Mouse (Mus musculus) MEL (cell line): ENCODE data around the gene Rnpepl1. TPM values are rescaled to one million over a fixed set of nuclear protein-coding genes. Genes with fewer than 3 reads are reported as not detected.

ENCODE experiments used
- DNase-seq: peaks from one replicate; pipeline ENCODE4 v3.0.0; 2011; ENCODE audit warnings: low read depth, low spot score
- H3K27ac ChIP-seq: 2 replicates; pipeline ENCODE4 v1.5.1; 2012; ENCODE audit warnings: low read depth, mild to moderate bottlenecking, control low read depth, low read length, moderate library complexity; ENCODE audit not compliant: control insufficient read depth
- H3K27me3 ChIP-seq, 2 experiments: fragments of 150-350 bp in 1 of 2; sonication (generic) in 1 of 2; 2 replicates each; pipeline ENCODE4 v1.6.1; 2012; ENCODE audit warnings: low read length in 2 of 2, mild to moderate bottlenecking in 2 of 2, improper control_type of control experiment in 1 of 2, moderate library complexity in 1 of 2; ENCODE audit not compliant: insufficient read depth in 2 of 2, control insufficient read depth in 1 of 2
- H3K36me3 ChIP-seq, 2 experiments: 2 replicates each; pipeline ENCODE4 v1.6.1; 2012 to 2014; ENCODE audit warnings: low read length in 2 of 2, improper control_type of control experiment in 1 of 2, inconsistent platforms in 1 of 2, mild to moderate bottlenecking in 1 of 2; ENCODE audit not compliant: insufficient read depth in 2 of 2, control insufficient read depth in 1 of 2
- H3K4me1 ChIP-seq, 2 experiments: fragments of 150-350 bp in 1 of 2; sonication (generic) in 1 of 2; 2 replicates each; pipeline ENCODE4 v1.6.1; 2012; ENCODE audit warnings: low read length in 2 of 2, improper control_type of control experiment in 1 of 2, mild to moderate bottlenecking in 1 of 2; ENCODE audit not compliant: insufficient read depth in 2 of 2, control insufficient read depth in 1 of 2
- H3K4me3 ChIP-seq, 2 experiments: fragments of 150-350 bp in 1 of 2; sonication (generic) in 1 of 2; 2 replicates each; pipeline ENCODE4 v1.5.1; 2012; ENCODE audit warnings: low read depth in 2 of 2, low read length in 2 of 2, mild to moderate bottlenecking in 2 of 2, moderate library complexity in 2 of 2, control low read depth in 1 of 2, improper control_type of control experiment in 1 of 2; ENCODE audit not compliant: control insufficient read depth in 1 of 2, insufficient read depth in 1 of 2
- H3K79me2 ChIP-seq: 2 replicates; pipeline ENCODE4 v1.6.1; 2012; ENCODE audit warnings: mild to moderate bottlenecking, low read length, moderate library complexity; ENCODE audit not compliant: control insufficient read depth, poor library complexity, insufficient read depth
- H3K9ac ChIP-seq: 2 replicates; pipeline ENCODE4 v1.6.1; 2012; ENCODE audit warnings: low read depth, mild to moderate bottlenecking, control low read depth, low read length, moderate library complexity; ENCODE audit not compliant: control insufficient read depth, poor library complexity, severe bottlenecking
- H3K9me3 ChIP-seq: fragments of 150-350 bp; sonication (generic); replicated peaks from 2 replicates; pipeline ENCODE4 v1.6.1; 2012; ENCODE audit warnings: mild to moderate bottlenecking, low read length, improper control_type of control experiment, moderate library complexity; ENCODE audit not compliant: insufficient read depth
- BHLHE40 ChIP-seq: IDR thresholded peaks from 2 replicates; pipeline ENCODE4 v1.6.1; 2012; ENCODE audit warnings: low read depth, mild to moderate bottlenecking, inconsistent platforms, low read length, improper control_type of control experiment, borderline replicate concordance
- EP300 ChIP-seq, 2 experiments: IDR thresholded peaks; 2 replicates each; pipeline ENCODE4 v1.6.1; 2011; ENCODE audit warnings: improper control_type of control experiment in 2 of 2, low read length in 2 of 2, low read depth in 1 of 2, mild to moderate bottlenecking in 1 of 2
- GABPA ChIP-seq: IDR thresholded peaks from 2 replicates; pipeline ENCODE4 v1.6.1; 2012; ENCODE audit warnings: low read depth, mild to moderate bottlenecking, inconsistent platforms, low read length, improper control_type of control experiment, moderate library complexity
- GATA1 ChIP-seq: IDR thresholded peaks from 2 replicates; pipeline ENCODE4 v1.6.1; 2011; ENCODE audit warnings: low read depth, low read length, improper control_type of control experiment
- JUND ChIP-seq: IDR thresholded peaks from 2 replicates; pipeline ENCODE4 v1.6.1; 2011; ENCODE audit warnings: low read depth, mild to moderate bottlenecking, improper control_type of control experiment, low read length
- MAFK ChIP-seq: IDR thresholded peaks from 2 replicates; pipeline ENCODE4 v1.6.1; 2011; ENCODE audit warnings: low read depth, mild to moderate bottlenecking, low read length, improper control_type of control experiment, borderline replicate concordance
- MAX ChIP-seq: IDR thresholded peaks from 2 replicates; pipeline ENCODE4 v1.6.1; 2011; ENCODE audit warnings: low read length, improper control_type of control experiment
- MAZ ChIP-seq: IDR thresholded peaks from 2 replicates; pipeline ENCODE4 v1.6.1; 2012; ENCODE audit warnings: low read depth, mild to moderate bottlenecking, inconsistent platforms, low read length, improper control_type of control experiment
- MEF2A ChIP-seq: IDR thresholded peaks from 2 replicates; pipeline ENCODE4 v1.6.1; 2014; ENCODE audit warnings: low read depth, mild to moderate bottlenecking, inconsistent platforms, low read length, improper control_type of control experiment; ENCODE audit not compliant: poor library complexity, insufficient replicate concordance, severe bottlenecking; ENCODE audit errors: extremely low read depth
- MXI1 ChIP-seq: IDR thresholded peaks from 2 replicates; pipeline ENCODE4 v1.6.1; 2011; ENCODE audit warnings: mild to moderate bottlenecking, low read depth, low read length, improper control_type of control experiment
- NELFE ChIP-seq: IDR thresholded peaks from 2 replicates; pipeline ENCODE4 v1.6.1; 2011; ENCODE audit warnings: low read depth, low read length, improper control_type of control experiment
- NRF1 ChIP-seq: IDR thresholded peaks from 2 replicates; pipeline ENCODE4 v1.6.1; 2014; ENCODE audit warnings: low read depth, mild to moderate bottlenecking, inconsistent platforms, low read length, improper control_type of control experiment, moderate library complexity; ENCODE audit not compliant: poor library complexity, insufficient read depth, severe bottlenecking
- POLR2A ChIP-seq, 2 experiments: IDR thresholded peaks; 2 replicates each; pipeline ENCODE4 v1.6.1; 2011 to 2012; ENCODE audit warnings: low read length in 2 of 2, mild to moderate bottlenecking in 2 of 2, control low read depth in 1 of 2, improper control_type of control experiment in 1 of 2, low read depth in 1 of 2, moderate library complexity in 1 of 2; ENCODE audit not compliant: control insufficient read depth in 1 of 2, insufficient read depth in 1 of 2, poor library complexity in 1 of 2
- POLR2AphosphoS2 ChIP-seq: IDR thresholded peaks from 2 replicates; pipeline ENCODE4 v1.6.1; 2011; ENCODE audit warnings: low read length, improper control_type of control experiment
- POLR2AphosphoS5 ChIP-seq: IDR thresholded peaks from 2 replicates; pipeline ENCODE4 v1.6.1; 2012; ENCODE audit warnings: low read depth, borderline replicate concordance, mild to moderate bottlenecking, inconsistent platforms, low read length, moderate library complexity, mixed read lengths
- SIN3A ChIP-seq: IDR thresholded peaks from 2 replicates; pipeline ENCODE4 v1.6.1; 2012; ENCODE audit warnings: low read length, improper control_type of control experiment, inconsistent platforms
- SMC3 ChIP-seq: IDR thresholded peaks from 2 replicates; pipeline ENCODE4 v1.6.1; 2011; ENCODE audit warnings: low read depth, low read length, improper control_type of control experiment
- TBP ChIP-seq: IDR thresholded peaks from 2 replicates; pipeline ENCODE4 v1.8.0; 2011; ENCODE audit warnings: low read depth, low read length, improper control_type of control experiment
- TCF12 ChIP-seq: IDR thresholded peaks from 2 replicates; pipeline ENCODE4 v1.6.1; 2014; ENCODE audit warnings: low read depth, mild to moderate bottlenecking, inconsistent platforms, low read length, improper control_type of control experiment, moderate library complexity
- UBTF ChIP-seq: IDR thresholded peaks from 2 replicates; pipeline ENCODE4 v1.6.1; 2012; ENCODE audit warnings: low read depth, mild to moderate bottlenecking, inconsistent platforms, low read length, improper control_type of control experiment, moderate library complexity, borderline replicate concordance; ENCODE audit not compliant: insufficient read depth
- USF1 ChIP-seq: IDR thresholded peaks from 2 replicates; pipeline ENCODE4 v1.6.1; 2014; ENCODE audit warnings: low read depth, mild to moderate bottlenecking, inconsistent platforms, low read length, improper control_type of control experiment, moderate library complexity
- USF2 ChIP-seq, 2 experiments: IDR thresholded peaks; 2 replicates each; pipeline ENCODE4 v1.6.1; 2011 to 2012; ENCODE audit warnings: improper control_type of control experiment in 2 of 2, low read length in 2 of 2, borderline replicate concordance in 1 of 2, inconsistent platforms in 1 of 2, low read depth in 1 of 2, mild to moderate bottlenecking in 1 of 2; ENCODE audit not compliant: insufficient read depth in 1 of 2
- ZKSCAN1 ChIP-seq: IDR thresholded peaks from 2 replicates; pipeline ENCODE4 v1.6.1; 2012; ENCODE audit warnings: low read depth, mild to moderate bottlenecking, inconsistent platforms, low read length, improper control_type of control experiment, moderate library complexity
- ZNF384 ChIP-seq: IDR thresholded peaks from 2 replicates; pipeline ENCODE4 v1.6.1; 2012; ENCODE audit warnings: low read depth, mild to moderate bottlenecking, inconsistent platforms, low read length, improper control_type of control experiment
- polyA plus RNA-seq, 2 experiments: library from polyadenylated mRNA; stranded (reverse) in 1 of 2; unstranded in 1 of 2; fragments of >175 nt in 1 of 2; fragments of >200 nt in 1 of 2; gene quantifications; 2 replicates each; pipeline versions ENCODE4 v1.2.1 to v1.2.4; 2012; ENCODE audit warnings: low replicate concordance in 2 of 2, low read depth in 1 of 2; ENCODE audit not compliant: insufficient read length in 2 of 2, insufficient read depth in 1 of 2, missing spikeins in 1 of 2
- total RNA-seq: library from RNA; depleted of rRNA; stranded (reverse); fragments of 300-350 nt; gene quantifications from 2 replicates; pipeline ENCODE4 v1.2.3, GENCODE M21; 2012

Rnpepl1 gene
- total and polyA plus RNA-seq, 3 experiments = 31.1 to 91.0 TPM; not detected in 1

DNA sequence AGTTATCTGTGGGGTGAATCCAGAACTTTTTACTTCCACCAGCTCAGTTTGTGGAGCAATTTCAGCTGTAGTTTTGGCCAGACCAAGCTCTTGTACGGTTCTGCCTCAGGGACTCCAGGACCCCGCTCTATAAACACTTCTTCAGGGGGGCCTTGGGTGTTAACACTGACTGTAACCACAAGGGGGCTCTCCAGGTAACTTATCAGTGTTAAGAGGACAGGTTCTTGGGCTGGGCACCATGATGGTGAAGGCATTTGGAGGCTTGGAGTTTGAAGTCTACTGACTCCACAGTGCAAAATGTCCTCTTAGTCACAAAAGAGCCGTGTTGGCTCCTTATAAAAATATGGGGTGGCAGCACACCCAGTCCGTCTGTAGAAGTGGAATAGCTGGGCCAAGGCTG lies 1.5 kb upstream of the Rnpepl1 start (continued):
- TF ChIP-seq USF2 (IDR thresholded peaks at IDR 0.05; ENCODE audit: borderline replicate concordance in 1 of 2, insufficient read depth in 1 of 2, low read depth in 1 of 2, low read length in 2 of 2) = no peak
- peak; percentile 54 for TF ChIP-seq SMC3
- no peak for TF ChIP-seq EP300 (IDR thresholded peaks at IDR 0.05; ENCODE audit: low read depth in 1 of 2, low read length in 2 of 2)
- no peak for TF ChIP-seq GABPA
- peak; percentile 50; the same call in 1 of the 2 replicates for TF ChIP-seq MAZ
- TF ChIP-seq SIN3A = peak; percentile 48; the same call in 1 of the 2 replicates
- no peak for TF ChIP-seq TBP
- TF ChIP-seq BHLHE40 = no peak
- TF ChIP-seq POLR2AphosphoS2 = no peak
- TF ChIP-seq TCF12 = 0 out of 2 replicates have a peak, but pooled peaks have one; percentile 11
- no peak for TF ChIP-seq NRF1
- no peak for TF ChIP-seq JUND
- no peak for TF ChIP-seq UBTF
- TF ChIP-seq ZNF384 = no peak
- no peak for TF ChIP-seq MAFK
- TF ChIP-seq MAX = no peak
- TF ChIP-seq POLR2AphosphoS5 = no peak
- no peak for TF ChIP-seq ZKSCAN1
- TF ChIP-seq, all 39 proteins: peak for 10

DNA sequence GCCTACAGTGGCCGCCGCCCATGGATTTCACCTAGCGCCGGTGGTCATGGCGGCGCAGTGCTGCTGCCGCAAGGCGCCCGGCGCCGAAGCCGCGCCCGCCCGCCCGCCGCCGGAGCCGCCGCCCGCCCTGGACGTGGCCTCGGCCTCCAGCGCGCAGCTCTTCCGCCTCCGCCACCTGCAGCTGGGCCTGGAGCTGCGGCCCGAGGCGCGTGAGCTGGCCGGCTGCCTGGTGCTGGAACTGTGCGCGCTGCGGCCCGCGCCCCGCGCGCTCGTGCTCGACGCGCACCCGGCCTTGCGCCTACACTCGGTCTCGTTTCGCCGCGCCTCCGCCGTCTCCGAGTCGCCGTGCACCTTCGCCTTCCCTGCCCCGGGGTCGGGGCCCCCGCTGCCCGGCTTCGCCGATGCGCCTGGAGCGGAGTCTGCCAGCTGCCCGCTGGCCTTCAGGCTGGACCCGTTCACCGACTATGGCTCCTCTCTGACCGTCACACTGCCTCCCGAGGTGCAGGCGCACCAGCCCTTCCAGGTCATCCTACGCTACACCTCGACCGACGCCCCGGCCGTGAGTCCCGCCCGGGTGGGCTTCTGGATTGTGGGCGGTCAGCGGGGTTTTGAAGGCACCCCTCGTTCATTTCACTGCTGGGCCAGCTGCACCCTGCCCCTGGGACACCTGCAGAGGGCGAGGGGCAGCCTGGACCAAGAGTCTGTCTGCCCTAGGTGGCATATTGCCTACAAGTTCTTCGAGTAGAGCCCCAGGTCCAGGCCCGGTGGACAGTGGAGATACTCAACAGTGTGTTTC lies 540 bp downstream of the Rnpepl1 start:
- peak; percentile 69 for DNase-seq
- H3K27me3 ChIP-seq = no peaks in the 10 kb centered on the region
- peak overlapping the region; percentile 87 for H3K9ac ChIP-seq
- H3K4me3 ChIP-seq = peak overlapping the region; percentile 72 to 86
- peaks cover 13 to 40% of the 10 kb centered on the region in 2 experiments for H3K4me1 ChIP-seq
- no peaks in the 10 kb centered on the region for H3K9me3 ChIP-seq
- H3K79me2 ChIP-seq = peaks cover 31% of the 10 kb centered on the region
- peak overlapping the region; percentile 32 for H3K27ac ChIP-seq
- TF ChIP-seq JUND (no peak), GATA1 (no peak), UBTF (peak; percentile 8; the same call in 1 of the 2 replicates), NRF1 (peak; percentile 34; the same call in 1 of the 2 replicates), GABPA (no peak), NELFE (0 out of 2 replicates have a peak, but pooled peaks have one; percentile 29), MXI1 (peak; percentile 35; the same call in 1 of the 2 replicates), USF1 (no peak), MAX (0 out of 2 replicates have a peak, but pooled peaks have one; percentile 7), POLR2A (IDR thresholded peaks at IDR 0.05; ENCODE audit: control insufficient read depth in 1 of 2, insufficient read depth in 1 of 2, low read depth in 1 of 2, low read length in 2 of 2, poor library complexity in 1 of 2) (0 out of 4 replicates have a peak, but pooled peaks have one; percentile 16 to 61), ZKSCAN1 (no peak), MEF2A (no peak)
- peaks cover 0 to 25% of the 10 kb centered on the region in 2 experiments; a peak in 3 of 4 replicates for H3K36me3 ChIP-seq
